Mouse (Mus musculus) T-cell, adult 66 days (primary cell): ENCODE data around the gene Blm. TPM values are rescaled to one million over a fixed set of nuclear protein-coding genes. Genes with fewer than 3 reads are reported as not detected.

Experiments used
- total RNA-seq, 2 experiments: library from RNA; stranded (reverse); gene quantifications; 3 replicates in 1 of 2; 4 replicates in 1 of 2; pipeline ENCODE4 v1.2.4; 2023

Blm gene
- total RNA-seq: 10 to 100 TPM; 14.0 to 15.6 TPM

DNA sequence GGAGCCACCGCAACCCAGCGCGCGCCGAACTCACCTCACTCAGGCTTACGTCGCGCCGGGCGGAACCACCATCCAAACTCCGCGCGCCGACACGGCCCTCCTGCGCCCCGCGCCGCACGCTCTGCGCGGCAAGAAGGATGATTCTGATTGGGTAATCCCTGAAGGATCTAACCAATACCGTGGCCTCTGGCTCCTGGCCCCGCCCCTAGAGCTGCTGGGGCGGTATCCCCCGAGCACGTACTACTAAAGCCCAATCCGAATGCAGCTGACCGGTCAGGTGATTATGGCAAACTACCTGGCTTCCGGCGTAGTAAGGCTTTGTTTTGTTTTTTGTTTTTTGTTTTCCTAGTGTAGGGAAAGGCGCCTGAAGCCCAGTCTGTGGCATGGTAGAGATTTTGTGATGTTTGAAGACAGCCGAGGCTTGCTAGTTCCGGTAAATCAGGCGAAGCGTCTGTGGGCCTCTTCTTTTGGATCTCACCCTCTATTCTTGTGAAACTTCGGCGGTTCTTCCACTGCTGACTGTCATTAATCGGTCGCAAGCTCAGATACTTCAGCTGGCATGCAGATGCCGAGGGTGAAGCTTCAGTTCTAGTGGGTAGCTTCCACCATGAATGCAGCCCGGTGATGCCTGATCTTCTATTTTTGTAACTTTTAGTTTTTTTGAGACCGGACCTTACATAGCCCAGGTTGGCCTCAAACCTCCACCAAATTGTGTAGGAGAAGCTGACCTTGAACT, at the start of gene Blm:
TSS of gene Blm (minus strand) at position 111 of the 736 bp plus-strand sequence.

DNA sequence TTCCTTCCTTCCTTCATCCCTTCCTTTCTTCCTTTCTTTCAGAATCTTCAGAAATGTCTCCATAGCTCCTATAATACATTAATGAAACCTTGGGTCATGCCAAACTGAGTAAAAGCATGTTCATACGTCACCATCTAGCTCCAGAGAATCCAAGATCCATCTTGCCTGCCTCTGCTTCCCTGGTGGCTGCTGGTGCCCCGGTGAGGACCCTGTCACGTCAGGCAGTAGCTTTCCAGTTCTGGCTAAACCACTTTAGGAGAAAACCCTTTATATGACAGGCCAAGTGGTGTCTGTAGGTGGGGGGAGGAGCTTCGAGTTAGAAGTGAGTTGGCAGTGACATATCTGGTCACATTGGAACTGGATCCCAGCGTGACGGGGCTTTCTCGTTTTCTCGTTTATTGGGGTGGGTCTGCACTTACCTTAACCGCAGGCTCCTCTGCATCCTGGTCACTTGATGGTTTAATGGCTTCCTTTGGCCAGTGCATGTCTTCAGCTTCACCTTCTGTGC, 129.7 kb downstream of the Blm start, which contains the start of gene Furin:
TSS of gene Furin (minus strand) at position 249 of the 508 bp plus-strand sequence.

Other genes with a start within 250 kb of the Blm start
- 1 to 10 TPM; 7.9 to 8.1 TPM for gene Prc1, start 240.7 kb downstream of the Blm start, total RNA-seq
- gene Rccd1, start 210.7 kb downstream of the Blm start, total RNA-seq: 10 to 100 TPM; 31.3 to 36.6 TPM
- gene Unc45a, start 194.1 kb downstream of the Blm start, total RNA-seq: 100 to 1,000 TPM; 114 to 117 TPM
- gene Hddc3, start 192.0 kb downstream of the Blm start, total RNA-seq: 1 to 10 TPM; 7.5 to 8.3 TPM
- 100 to 1,000 TPM; 101 to 118 TPM for gene Man2a2, start 163.7 kb downstream of the Blm start, total RNA-seq
- 10 to 100 TPM in 1 of 2 experiments, 1 to 10 TPM in 1; 5.2 to 11.5 TPM for gene Fes, start 147.2 kb downstream of the Blm start, total RNA-seq
- 10 to 100 TPM; 73.1 to 73.7 TPM for gene Furin, start 129.7 kb downstream of the Blm start, total RNA-seq
- gene Crtc3, start 153.8 kb upstream of the Blm start, total RNA-seq: 10 to 100 TPM; 63.4 to 69.8 TPM